Mouse (Mus musculus) ES-Bruce4 (cell line): ENCODE results near the gene Ntrk2.

Experiments
- CTCF ChIP-seq: IDR thresholded peaks from one replicate; pipeline ENCODE4 v1.8.1; 2011; ENCODE audit warnings: low read depth, low read length
- EP300 ChIP-seq: IDR thresholded peaks from 2 replicates; pipeline ENCODE4 v1.6.1; 2011; ENCODE audit warnings: low read depth, low read length; ENCODE audit not compliant: insufficient read depth

DNA sequence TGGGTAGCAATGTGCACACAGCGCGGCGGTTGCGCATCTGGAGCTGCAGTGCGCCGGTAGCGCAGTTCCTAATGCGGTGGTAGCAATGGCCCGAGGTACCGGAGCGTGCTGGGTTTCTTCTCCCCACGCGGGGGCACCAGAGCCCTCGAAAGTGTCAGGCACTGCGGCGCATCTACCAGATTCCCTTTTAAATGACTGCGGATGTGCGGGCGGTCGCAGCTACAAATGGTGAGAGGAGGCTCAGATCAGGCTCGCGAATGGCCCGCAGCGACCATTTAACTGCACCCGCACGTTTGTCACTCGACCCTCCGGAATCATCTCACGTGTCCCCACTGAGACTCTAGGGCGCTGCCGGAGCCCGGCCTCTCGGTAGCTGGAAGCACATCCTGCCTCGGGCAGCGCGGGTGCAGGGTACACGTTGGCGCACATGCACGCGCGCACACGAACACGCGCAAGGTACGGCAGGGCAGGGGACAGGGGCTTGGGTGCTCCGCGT is at the start of gene Ntrk2:
- no peak for TF ChIP-seq EP300
- peak; percentile 61 for TF ChIP-seq CTCF
